Mouse (Mus musculus): ENCODE data around the gene Gm21874.
"Not testable (repeated sequence)": the region's sequence is repeated elsewhere in the genome, so short reads cannot be mapped to it uniquely, and the experiment has no call there.

Gene Gm21874

GRCm38 (mm10) chrY:9416048-9416447 is at the start of gene Gm21874:
Gm21874 (minus strand) TSS chrY:9416148.
- not testable (repeated sequence) for DNase-seq (ENCODE audit: low spot score in 2 of 2)

Measured in spleen, postnatal 36 days (tissue).